Mouse (Mus musculus) CH12.LX (cell line): Measurements from ENCODE around the gene Fam221b. TPM values are rescaled to one million over a fixed set of nuclear protein-coding genes. Genes with fewer than 3 reads are reported as not detected.

Experiments used
- DNase-seq: peaks from one replicate; pipeline ENCODE4 v3.0.0-alpha.2; 2013; ENCODE audit errors: extremely low read depth
- H3K27ac ChIP-seq: 2 replicates; pipeline ENCODE4 v1.5.1; 2012; ENCODE audit warnings: low read depth, mild to moderate bottlenecking, control low read depth, moderate library complexity; ENCODE audit not compliant: insufficient read depth
- H3K27me3 ChIP-seq: replicated peaks from 2 replicates; pipeline ENCODE3; 2012; ENCODE audit warnings: inconsistent platforms
- H3K36me3 ChIP-seq, 2 experiments: replicated peaks in 1 of 2; 2 replicates each; pipeline versions ENCODE3 to v1.6.1; 2012; ENCODE audit warnings: inconsistent platforms in 1 of 2, low read length in 1 of 2, mild to moderate bottlenecking in 1 of 2, mixed read lengths in 1 of 2, moderate library complexity in 1 of 2; ENCODE audit not compliant: control insufficient read depth in 1 of 2, insufficient read depth in 1 of 2
- H3K4me1 ChIP-seq, 2 experiments: 2 replicates each; pipeline ENCODE4 v1.6.1; 2012; ENCODE audit warnings: inconsistent platforms in 1 of 2, moderate library complexity in 1 of 2; ENCODE audit not compliant: insufficient read depth in 2 of 2, control insufficient read depth in 1 of 2
- H3K4me2 ChIP-seq: 2 replicates; pipeline ENCODE4 v1.6.1; 2012; ENCODE audit warnings: low read depth, mild to moderate bottlenecking, control low read depth; ENCODE audit not compliant: poor library complexity, insufficient read depth, severe bottlenecking
- H3K4me3 ChIP-seq, 3 experiments: fragments of 150-350 bp in 1 of 3; sonication (generic) in 1 of 3; replicated peaks in 1 of 3; 2 replicates each; pipeline versions ENCODE3 to v1.5.1; 2011 to 2012; ENCODE audit warnings: low read depth in 2 of 3, low read length in 2 of 3, mild to moderate bottlenecking in 2 of 3, moderate library complexity in 2 of 3, control low read depth in 1 of 3, improper control_type of control experiment in 1 of 3, inconsistent platforms in 1 of 3, mixed read lengths in 1 of 3; ENCODE audit not compliant: poor library complexity in 1 of 3
- H3K79me2 ChIP-seq: replicated peaks from 2 replicates; pipeline ENCODE4 v1.6.1; 2012; ENCODE audit warnings: mild to moderate bottlenecking, moderate library complexity; ENCODE audit not compliant: control insufficient read depth, poor library complexity, insufficient read depth, severe bottlenecking; ENCODE audit errors: extremely low read depth
- H3K9ac ChIP-seq: 2 replicates; pipeline ENCODE4 v1.6.1; 2012; ENCODE audit warnings: low read depth, mild to moderate bottlenecking, control low read depth, moderate library complexity; ENCODE audit not compliant: insufficient read depth
- H3K9me3 ChIP-seq: replicated peaks from 2 replicates; pipeline ENCODE3; 2012; ENCODE audit warnings: low read length, inconsistent platforms, mixed read lengths
- BHLHE40 ChIP-seq: IDR thresholded peaks from 2 replicates; pipeline ENCODE4 v1.6.1; 2011; ENCODE audit warnings: mild to moderate bottlenecking, low read depth, low read length, improper control_type of control experiment
- CHD1 ChIP-seq: IDR thresholded peaks from 2 replicates; pipeline ENCODE4 v1.6.1; 2012; ENCODE audit warnings: low read depth, low read length, improper control_type of control experiment, inconsistent platforms
- CHD2 ChIP-seq: IDR thresholded peaks from 2 replicates; pipeline ENCODE4 v1.6.1; 2011; ENCODE audit warnings: low read length, improper control_type of control experiment
- CTCF ChIP-seq, 2 experiments: IDR thresholded peaks in 1 of 2; conservative IDR thresholded peaks in 1 of 2; 2 replicates each; pipeline ENCODE4 v1.5.1; 2011 to 2012; ENCODE audit warnings: low read depth in 2 of 2, low read length in 2 of 2, improper control_type of control experiment in 1 of 2, inconsistent platforms in 1 of 2, mild to moderate bottlenecking in 1 of 2, moderate library complexity in 1 of 2
- ELF1 ChIP-seq: IDR thresholded peaks from 2 replicates; pipeline ENCODE4 v1.6.1; 2014; ENCODE audit warnings: low read depth, mild to moderate bottlenecking, inconsistent platforms, low read length, improper control_type of control experiment
- EP300 ChIP-seq: IDR thresholded peaks from 2 replicates; pipeline ENCODE4 v1.6.1; 2011; ENCODE audit warnings: low read length, improper control_type of control experiment
- ETS1 ChIP-seq: conservative IDR thresholded peaks from 2 replicates; pipeline ENCODE4 v1.6.1; 2012; ENCODE audit warnings: low read depth, mild to moderate bottlenecking, inconsistent platforms, low read length, improper control_type of control experiment, moderate library complexity
- GABPA ChIP-seq: IDR thresholded peaks from 2 replicates; pipeline ENCODE4 v1.6.1; 2012; ENCODE audit warnings: low read depth, low read length, improper control_type of control experiment, inconsistent platforms; ENCODE audit not compliant: insufficient replicate concordance
- HCFC1 ChIP-seq: IDR thresholded peaks from 2 replicates; pipeline ENCODE4 v1.6.1; 2012; ENCODE audit warnings: low read depth, mild to moderate bottlenecking, inconsistent platforms, low read length, improper control_type of control experiment
- IRF4 ChIP-seq: IDR thresholded peaks from 2 replicates; pipeline ENCODE4 v1.6.1; 2014; ENCODE audit warnings: low read depth, mild to moderate bottlenecking, inconsistent platforms, low read length, improper control_type of control experiment
- JUN ChIP-seq: IDR thresholded peaks from 2 replicates; pipeline ENCODE4 v1.6.1; 2011; ENCODE audit warnings: low read depth, mild to moderate bottlenecking, low read length, improper control_type of control experiment, moderate library complexity; ENCODE audit not compliant: insufficient read depth
- JUND ChIP-seq: conservative IDR thresholded peaks from 2 replicates; pipeline ENCODE4 v1.6.1; 2011; ENCODE audit warnings: low read depth, low read length, improper control_type of control experiment
- KAT2A ChIP-seq: IDR thresholded peaks from 2 replicates; pipeline ENCODE4 v1.6.1; 2012; ENCODE audit warnings: low read length, improper control_type of control experiment, inconsistent platforms; ENCODE audit not compliant: insufficient replicate concordance
- MAFK ChIP-seq: IDR thresholded peaks from 2 replicates; pipeline ENCODE4 v1.6.1; 2011; ENCODE audit warnings: low read length, improper control_type of control experiment; ENCODE audit not compliant: insufficient replicate concordance
- MAX ChIP-seq: IDR thresholded peaks from 2 replicates; pipeline ENCODE4 v1.6.1; 2011; ENCODE audit warnings: low read length, improper control_type of control experiment
- MAZ ChIP-seq: IDR thresholded peaks from 2 replicates; pipeline ENCODE4 v1.6.1; 2012; ENCODE audit warnings: low read depth, mild to moderate bottlenecking, inconsistent platforms, low read length, improper control_type of control experiment, moderate library complexity
- MEF2A ChIP-seq: IDR thresholded peaks from 2 replicates; pipeline ENCODE4 v1.6.1; 2014; ENCODE audit warnings: low read depth, mild to moderate bottlenecking, inconsistent platforms, low read length, improper control_type of control experiment, borderline replicate concordance
- MXI1 ChIP-seq: IDR thresholded peaks from 2 replicates; pipeline ENCODE4 v1.6.1; 2011; ENCODE audit warnings: mild to moderate bottlenecking, low read depth, low read length, improper control_type of control experiment
- MYC ChIP-seq: IDR thresholded peaks from 2 replicates; pipeline ENCODE4 v1.6.1; 2011; ENCODE audit warnings: low read depth, mild to moderate bottlenecking, improper control_type of control experiment, low read length
- NELFE ChIP-seq: IDR thresholded peaks from 2 replicates; pipeline ENCODE4 v1.6.1; 2011; ENCODE audit warnings: low read depth, low read length, improper control_type of control experiment
- NRF1 ChIP-seq: IDR thresholded peaks from 2 replicates; pipeline ENCODE4 v1.6.1; 2014; ENCODE audit warnings: low read depth, mild to moderate bottlenecking, inconsistent platforms, low read length, improper control_type of control experiment, moderate library complexity
- PAX5 ChIP-seq: IDR thresholded peaks from 2 replicates; pipeline ENCODE4 v1.6.1; 2012; ENCODE audit warnings: low read length, inconsistent platforms, mixed read lengths
- POLR2A ChIP-seq: IDR thresholded peaks from 2 replicates; pipeline ENCODE4 v1.6.1; 2011; ENCODE audit warnings: low read depth, mild to moderate bottlenecking, improper control_type of control experiment, low read length
- POLR2AphosphoS2 ChIP-seq: IDR thresholded peaks from 2 replicates; pipeline ENCODE4 v1.6.1; 2011; ENCODE audit warnings: low read depth, low read length, improper control_type of control experiment
- RAD21 ChIP-seq: IDR thresholded peaks from 2 replicates; pipeline ENCODE4 v1.6.1; 2011; ENCODE audit warnings: low read depth, mild to moderate bottlenecking, low read length, improper control_type of control experiment, moderate library complexity
- SIN3A ChIP-seq: IDR thresholded peaks from 2 replicates; pipeline ENCODE4 v1.6.1; 2012; ENCODE audit warnings: low read length, improper control_type of control experiment, inconsistent platforms
- SMC3 ChIP-seq: IDR thresholded peaks from 2 replicates; pipeline ENCODE4 v1.6.1; 2011; ENCODE audit warnings: low read depth, low read length, improper control_type of control experiment
- TBP ChIP-seq: conservative IDR thresholded peaks from 2 replicates; pipeline ENCODE4 v1.6.1; 2011; ENCODE audit warnings: low read depth, low read length, improper control_type of control experiment
- TCF12 ChIP-seq: IDR thresholded peaks from 2 replicates; pipeline ENCODE4 v1.6.1; 2014; ENCODE audit warnings: low read depth, mild to moderate bottlenecking, inconsistent platforms, low read length, improper control_type of control experiment
- USF2 ChIP-seq: conservative IDR thresholded peaks from 2 replicates; pipeline ENCODE4 v1.6.1; 2011; ENCODE audit warnings: low read depth, low read length, improper control_type of control experiment
- ZMIZ1 ChIP-seq: IDR thresholded peaks from 2 replicates; pipeline ENCODE4 v1.6.1; 2012; ENCODE audit warnings: low read depth, mild to moderate bottlenecking, inconsistent platforms, low read length, improper control_type of control experiment
- ZNF384 ChIP-seq: IDR thresholded peaks from 2 replicates; pipeline ENCODE4 v1.6.1; 2012; ENCODE audit warnings: low read depth, low read length, improper control_type of control experiment, inconsistent platforms
- dilution Hi-C: fragments of 300-500 bp; cut with MboI; formaldehyde crosslinking; loops from 2 replicates; pipeline ENCODE4 v1.14.3; 2020; ENCODE audit warnings: low sequenced_read_pairs; ENCODE audit not compliant: extremely low pct_unique_long_range_greater_than_20kb, extremely low pct_ligation_motif_present
- in situ Hi-C: fragments of 300-500 bp; cut with MboI; formaldehyde crosslinking; loops from 3 replicates; pipeline ENCODE4 v1.14.3; 2019; ENCODE audit warnings: low sequenced_read_pairs, low pct_ligation_motif_present, low pct_unique_long_range_greater_than_20kb, mixed read lengths
- polyA plus RNA-seq: library from polyadenylated mRNA; unstranded; fragments of >175 nt; gene quantifications from 2 replicates; pipeline ENCODE4 v1.2.1, GENCODE M21; 2012; ENCODE audit warnings: low read depth; ENCODE audit not compliant: insufficient read length
- total RNA-seq, 2 experiments: library from RNA; depleted of rRNA; stranded (reverse); fragments of 300-350 nt in 1 of 2; fragments of >200 nt in 1 of 2; gene quantifications; 2 replicates each; pipeline ENCODE4 v1.2.3; 2012 to 2014

The Fam221b gene
- total and polyA plus RNA-seq, 3 experiments = 0.07 to 6.3 TPM; not detected in 1

DNA sequence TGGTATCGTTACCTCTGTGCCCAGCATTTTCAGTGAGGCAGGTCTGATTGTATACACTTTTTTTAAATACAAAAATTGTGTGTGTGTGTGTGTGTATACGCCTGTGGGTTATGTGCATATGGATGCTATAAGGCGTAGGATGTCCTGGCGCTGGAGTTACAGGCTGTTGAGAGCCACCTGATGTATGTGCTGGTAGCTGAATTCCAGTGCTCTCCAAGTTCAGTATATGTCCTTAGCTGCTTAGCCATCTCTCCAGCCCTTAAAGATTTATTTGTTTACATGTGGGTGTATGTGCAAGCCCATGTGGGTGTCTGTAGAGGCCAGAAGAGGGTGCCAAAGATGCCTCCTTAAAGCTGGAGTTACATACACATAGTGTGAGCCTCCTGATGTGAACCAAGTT lies 11.8 kb downstream of the Fam221b start:
- Histone ChIP-seq H3K27ac (no peak overlapping the region), H3K79me2 (no peaks in the 10 kb centered on the region), H3K4me2 (peak overlapping the region; percentile 78), H3K36me3 (no peaks in the 10 kb centered on the region), H3K4me1 (peaks cover 0 to 9% of the 10 kb centered on the region in 2 experiments; a peak in 2 of 4 replicates), H3K27me3 (peaks cover 63% of the 10 kb centered on the region), H3K9me3 (no peaks in the 10 kb centered on the region), H3K9ac (no peak overlapping the region), H3K4me3 (peak overlapping the region in 2 of 3 experiments; percentile 23 to 46)
- TF ChIP-seq CTCF (conservative IDR thresholded peaks at IDR 0.05 in 1 of 2, IDR thresholded peaks at IDR 0.05 in 1 of 2; ENCODE audit: low read depth in 2 of 2, low read length in 2 of 2) (peak in 1 of 2 experiments; percentile 23; a peak in 2 of 4 replicates), ZNF384 (no peak)
- in situ Hi-C loops = no loop called here
- dilution Hi-C loops = no loop called here
- DNase-seq = no peak

DNA sequence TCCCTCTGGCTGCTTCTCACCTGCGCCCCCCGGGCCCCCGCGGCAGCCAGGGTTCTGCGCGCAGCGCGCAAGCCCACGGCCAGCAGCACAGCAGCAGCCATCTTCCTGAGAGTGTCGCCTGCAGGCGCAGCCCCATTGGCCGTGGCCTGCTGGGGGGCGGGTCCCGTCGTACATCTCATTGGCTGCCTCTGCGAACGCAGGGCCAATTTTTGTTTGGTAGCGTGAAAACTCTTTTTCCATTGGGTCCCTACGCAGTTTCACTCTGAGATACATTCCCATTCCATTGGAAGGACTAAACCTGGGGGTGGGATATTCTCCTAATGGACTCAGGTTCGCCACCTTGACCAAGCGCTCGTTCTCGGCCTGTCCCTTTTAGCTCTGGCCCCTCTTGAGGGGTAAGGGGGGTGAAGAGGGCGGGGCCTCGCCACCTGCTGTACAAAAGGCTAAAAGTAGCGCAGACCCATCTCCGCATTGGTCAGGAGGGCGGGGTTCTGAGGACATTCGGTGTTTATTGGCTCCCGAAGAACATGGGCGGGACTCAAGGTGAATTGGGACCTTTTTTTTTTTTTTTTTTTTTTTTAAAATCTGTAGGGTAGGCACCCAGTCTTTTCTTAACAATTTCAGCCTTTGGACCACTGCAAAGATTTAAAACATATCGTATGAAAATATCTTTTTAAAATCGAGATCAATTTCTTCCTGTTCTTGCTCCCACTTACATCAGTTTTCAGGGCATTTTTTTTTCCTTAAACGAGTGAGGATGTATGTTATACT lies 12.4 kb downstream of the Fam221b start, which contains the start of gene Hint2:
Gene Hint2 (minus strand): TSS at position 128 of the 771 bp plus-strand sequence.
- Histone ChIP-seq H3K27ac (no peak within 1 kb of the TSS), H3K9ac (peak within 1 kb of the TSS; percentile 95), H3K4me3 (peak within 1 kb of the TSS; percentile 58 to 88 (median 75)), H3K79me2 (no peaks in the 10 kb centered on the region), H3K4me2 (peak within 1 kb of the TSS; percentile 83), H3K9me3 (no peaks in the 10 kb centered on the region), H3K27me3 (peaks cover 57% of the 10 kb centered on the region), H3K4me1 (peaks cover 0 to 9% of the 10 kb centered on the region in 2 experiments; a peak in 2 of 4 replicates), H3K36me3 (no peaks in the 10 kb centered on the region)
- dilution Hi-C loops = no loop called here
- in situ Hi-C loops = no loop called here
- DNase-seq = peak; percentile 94
- no peak for TF ChIP-seq SMC3
- no peak for TF ChIP-seq MAFK
- no peak for TF ChIP-seq ETS1
- TF ChIP-seq JUND = no peak
- peak; percentile 85 for TF ChIP-seq CHD2
- TF ChIP-seq ELF1 = peak; percentile 55
- peak; percentile 71 for TF ChIP-seq NELFE
- TF ChIP-seq BHLHE40 = no peak
- no peak for TF ChIP-seq CHD1
- no peak for TF ChIP-seq MYC
- no peak for TF ChIP-seq USF2
- peak; percentile 82 for TF ChIP-seq POLR2A
- no peak for TF ChIP-seq POLR2AphosphoS2
- no peak; the same call in 1 of the 2 replicates for TF ChIP-seq MXI1
- TF ChIP-seq JUN = no peak
- TF ChIP-seq GABPA = no peak
- no peak for TF ChIP-seq SIN3A
- peak; percentile 56; the same call in 1 of the 2 replicates for TF ChIP-seq IRF4
- TF ChIP-seq EP300 = no peak
- no peak for TF ChIP-seq KAT2A
- no peak for TF ChIP-seq MEF2A
- peak; percentile 99 for TF ChIP-seq ZNF384
- TF ChIP-seq MAX = 0 out of 2 replicates have a peak, but pooled peaks have one; percentile 19
- 0 out of 2 replicates have a peak, but pooled peaks have one; percentile 32 for TF ChIP-seq TBP
- no peak for TF ChIP-seq ZMIZ1
- no peak for TF ChIP-seq RAD21
- TF ChIP-seq MAZ = peak; percentile 77
- peak; percentile 71 for TF ChIP-seq NRF1
- peak; percentile 58 for TF ChIP-seq HCFC1
- no peak for TF ChIP-seq PAX5
- peak; percentile 68; the same call in 1 of the 2 replicates for TF ChIP-seq TCF12
